Mouse (Mus musculus): ENCODE measurements at regions not wholly inside any gene's neighbourhood (a gene's known extent, or its start where the extent isn't known, plus 50 kb on each side); places are given as distances from the start of the nearest gene placed in this dataset.

DNA sequence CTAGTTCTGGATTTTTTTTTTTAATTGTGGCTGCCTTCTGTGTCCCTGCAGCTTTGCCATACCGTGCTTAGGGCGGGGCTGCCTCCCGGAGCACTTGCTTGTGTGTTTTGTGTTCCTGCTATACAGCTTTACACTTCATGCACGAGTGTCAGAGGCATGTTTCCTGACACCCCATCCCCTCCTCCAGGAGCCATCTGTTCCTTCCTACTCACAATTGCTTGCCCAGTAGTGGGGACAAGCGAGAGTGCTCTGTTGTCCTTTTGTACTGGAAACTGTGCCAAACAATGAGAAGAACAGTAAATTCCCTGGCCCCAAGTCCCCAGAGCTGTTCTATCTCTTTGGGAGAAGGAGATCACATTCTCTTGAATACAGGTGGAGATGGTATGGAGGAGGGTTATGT is 53.5 kb downstream of the Csf2 start:
- TF ChIP-seq CTCF (IDR thresholded peaks at IDR 0.05), result no peak
- no peak for TF ChIP-seq EP300 (IDR thresholded peaks at IDR 0.05)

All from lung, postnatal 0 days (tissue).